Mouse (Mus musculus) cerebellum, adult 2 months (tissue): ENCODE measurements around the gene Gm26897. TPM values are rescaled to one million over a fixed set of nuclear protein-coding genes. Genes with fewer than 3 reads are reported as not detected.

Experiments used
- DNase-seq, 2 experiments: peaks; one replicate each; pipeline ENCODE4 v3.0.0; 2021
- H3K27ac ChIP-seq: fragments of 200-500 bp; 2 replicates; pipeline ENCODE4 v1.5.1; 2012; ENCODE audit warnings: low read length, control low read depth, inconsistent platforms; ENCODE audit not compliant: insufficient read depth
- H3K27me3 ChIP-seq: fragments of 200-500 bp; 2 replicates; pipeline ENCODE4 v1.6.1; 2012; ENCODE audit warnings: inconsistent platforms, mild to moderate bottlenecking, low read length, moderate library complexity; ENCODE audit not compliant: control insufficient read depth, insufficient read depth
- H3K4me1 ChIP-seq: fragments of 200-500 bp; 2 replicates; pipeline ENCODE4 v1.6.1; 2011; ENCODE audit warnings: low read length; ENCODE audit not compliant: control insufficient read depth, insufficient read depth
- H3K4me3 ChIP-seq: fragments of 200-500 bp; replicated peaks from 2 replicates; pipeline ENCODE3; 2011; ENCODE audit warnings: mild to moderate bottlenecking, low read depth, low read length, control low read depth; ENCODE audit not compliant: insufficient read depth
- CTCF ChIP-seq: fragments of 200-500 bp; IDR thresholded peaks from 2 replicates; pipeline ENCODE4 v1.5.1; 2011; ENCODE audit warnings: low read depth, mild to moderate bottlenecking, control low read depth, low read length, moderate library complexity, borderline replicate concordance; ENCODE audit not compliant: insufficient read depth
- POLR2A ChIP-seq: fragments of 200-500 bp; IDR thresholded peaks from 2 replicates; pipeline ENCODE4 v1.6.1; 2011; ENCODE audit warnings: low read length, control low read depth, borderline replicate concordance; ENCODE audit not compliant: insufficient read depth
- WGBS: fragments of 180-500 bp; shearing (Covaris S2); methylation state at CpG from one replicate; pipeline ENCODE4 v1.1.7; 2018; 5-methylcytosine and 5-hydroxymethylcytosine counted together
- polyA plus RNA-seq: library from polyadenylated mRNA; depleted of rRNA; stranded (reverse); fragments of >200 nt; gene quantifications from 2 replicates; pipeline ENCODE4 v1.2.3, GENCODE M21; 2012; rRNA removed

Gene Gm26897
- not detected in 2 replicates for polyA plus RNA-seq

GRCm38 (mm10) chr5:111733851-111734250, at the start of gene Gm26897:
Gene Gm26897, plus strand, starts transcription at chr5:111733924.
- H3K27ac ChIP-seq, result no peak within 1 kb of the TSS
- DNase-seq, result no peak
- WGBS, result 52% methylated on average over 12 of the region's 12 CpGs
- TF ChIP-seq CTCF (no peak), POLR2A (no peak)
- no peaks in the 10 kb centered on the region for H3K4me1 ChIP-seq
- no peak within 1 kb of the TSS for H3K4me3 ChIP-seq
- H3K27me3 ChIP-seq, result no peaks in the 10 kb centered on the region

GRCm38 (mm10) chr5:111687370-111687769, 46.4 kb upstream of the Gm26897 start:
- Histone ChIP-seq H3K27me3 (no peaks in the 10 kb centered on the region), H3K4me3 (no peak overlapping the region), H3K4me1 (no peaks in the 10 kb centered on the region), H3K27ac (no peak overlapping the region)
- 76% methylated on average over 5 of the region's 5 CpGs for WGBS
- TF ChIP-seq POLR2A (no peak), CTCF (no peak)
- DNase-seq, result no peak

DNA sequence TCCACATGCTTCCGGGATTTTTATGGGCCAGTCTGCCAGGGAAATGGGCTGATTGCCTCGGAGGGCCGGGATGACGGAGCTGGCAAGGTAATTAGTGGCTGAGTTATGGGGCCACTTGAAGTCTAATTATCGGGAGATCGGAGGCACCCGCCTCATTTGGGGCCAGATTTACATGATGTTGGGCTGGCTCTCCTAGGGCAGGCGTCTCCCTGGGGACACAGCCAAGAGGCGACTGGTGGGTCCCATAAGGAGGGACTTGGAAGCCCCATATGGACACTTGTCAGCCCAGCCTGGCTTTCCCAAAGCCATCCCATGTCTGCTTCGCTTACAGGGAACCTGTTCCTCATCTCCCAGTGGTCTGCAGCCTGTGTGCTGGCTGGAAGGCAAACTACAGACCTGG, 45.1 kb upstream of the Gm26897 start:
- TF ChIP-seq CTCF (no peak), POLR2A (no peak)
- WGBS, result 52% methylated on average over 10 of the region's 10 CpGs
- DNase-seq, result no peak
- H3K27ac ChIP-seq, result no peak overlapping the region
- no peak overlapping the region for H3K4me3 ChIP-seq
- H3K27me3 ChIP-seq, result no peaks in the 10 kb centered on the region
- H3K4me1 ChIP-seq, result no peaks in the 10 kb centered on the region

DNA sequence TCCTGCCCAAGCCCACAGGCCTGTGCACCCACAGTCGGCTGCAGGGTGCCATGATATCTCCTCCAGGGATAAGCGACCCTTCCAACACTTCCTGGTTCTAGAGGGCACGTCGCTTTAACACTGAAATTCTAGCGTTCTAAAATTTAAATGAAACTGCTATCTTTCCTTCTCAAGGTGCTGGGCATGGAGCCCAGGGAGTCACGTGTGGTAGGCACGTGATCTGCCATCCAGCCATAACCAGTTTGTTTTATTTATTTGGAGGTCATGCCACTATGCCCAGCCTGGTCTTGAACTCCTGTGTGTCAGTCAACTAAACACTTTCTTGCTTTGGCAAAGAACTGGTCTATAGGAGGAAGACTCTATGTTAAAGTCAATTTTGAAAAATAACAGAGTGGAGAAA, 35.7 kb upstream of the Gm26897 start:
- Histone ChIP-seq H3K27ac (no peak overlapping the region), H3K4me1 (no peaks in the 10 kb centered on the region), H3K4me3 (no peak overlapping the region), H3K27me3 (no peaks in the 10 kb centered on the region)
- no peak for DNase-seq
- WGBS, result 75% methylated on average over 7 of the region's 7 CpGs
- TF ChIP-seq CTCF, result no peak
- TF ChIP-seq POLR2A, result no peak

DNA sequence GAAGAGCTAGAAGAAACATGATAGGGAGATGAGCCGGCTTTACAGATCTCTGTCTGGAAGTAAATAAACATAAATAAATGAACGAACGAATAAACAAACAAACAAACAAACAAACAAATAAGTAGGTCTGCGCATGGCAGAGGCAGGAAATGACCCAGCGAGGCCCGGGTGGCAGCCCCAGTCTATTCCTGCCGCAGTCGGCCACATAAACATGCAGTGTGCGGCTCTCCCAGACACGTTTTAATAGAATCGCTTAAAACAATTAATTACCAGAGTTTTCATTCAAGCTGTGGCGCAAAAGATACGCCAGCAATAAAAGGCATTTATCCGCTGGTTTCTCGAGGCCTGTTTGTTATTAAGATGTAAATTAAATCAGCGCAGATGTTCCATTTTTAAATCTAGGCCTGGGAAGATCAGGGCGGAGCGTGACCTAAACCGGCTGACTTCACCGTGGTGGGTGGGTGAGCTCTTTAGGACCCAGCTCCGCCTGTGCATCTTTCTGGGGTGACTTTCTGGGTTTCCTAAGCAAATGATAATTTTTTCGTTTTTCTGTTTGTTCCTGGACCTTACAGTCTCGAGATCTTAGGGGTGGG, 33.9 kb upstream of the Gm26897 start:
- TF ChIP-seq CTCF (no peak), POLR2A (no peak)
- 74% methylated on average over 23 of the region's 23 CpGs for WGBS
- H3K4me3 ChIP-seq, result no peak overlapping the region
- H3K4me1 ChIP-seq, result no peaks in the 10 kb centered on the region
- no peak overlapping the region for H3K27ac ChIP-seq
- no peak for DNase-seq
- H3K27me3 ChIP-seq, result no peaks in the 10 kb centered on the region

- DNase-seq, result no peak
- 11% methylated on average over 19 of the region's 31 CpGs for whole genome bisulfite sequencing
- no peaks in the 10 kb centered on the region for H3K27me3 ChIP-seq
- H3K4me1 ChIP-seq, result no peaks in the 10 kb centered on the region
- H3K4me3 ChIP-seq, result no peak overlapping the region
- H3K27ac ChIP-seq, result no peak overlapping the region
- TF ChIP-seq POLR2A (no peak), CTCF (no peak)
Measured at GRCm38 (mm10) chr5:111701634-111702329, 31.9 kb upstream of the Gm26897 start.

- H3K27ac ChIP-seq, result no peak overlapping the region
- no peak for TF ChIP-seq POLR2A
- no peak for TF ChIP-seq CTCF
- 65% methylated on average over 7 of the region's 7 CpGs for WGBS
- DNase-seq, result no peak
- no peaks in the 10 kb centered on the region for H3K4me1 ChIP-seq
- H3K27me3 ChIP-seq, result no peaks in the 10 kb centered on the region
- H3K4me3 ChIP-seq, result no peak overlapping the region
Measured at GRCm38 (mm10) chr5:111703586-111703985, 30.1 kb upstream of the Gm26897 start.

GRCm38 (mm10) chr5:111704326-111704725, 29.4 kb upstream of the Gm26897 start:
- H3K27me3 ChIP-seq, result no peaks in the 10 kb centered on the region
- 75% methylated on average over 11 of the region's 11 CpGs for WGBS
- H3K4me3 ChIP-seq, result no peak overlapping the region
- TF ChIP-seq CTCF (no peak), POLR2A (no peak)
- H3K27ac ChIP-seq, result no peak overlapping the region
- H3K4me1 ChIP-seq, result no peaks in the 10 kb centered on the region
- DNase-seq, result no peak
